Mouse (Mus musculus) kidney, postnatal 0 days (tissue): ENCODE data around the gene Traip. TPM values are rescaled to one million over a fixed set of nuclear protein-coding genes. Genes with fewer than 3 reads are reported as not detected.

Source experiments
- ATAC-seq: fragments of 200-750 bp; cut with Nextera tagmentation; replicated peaks from 2 replicates; pipeline ENCODE4 v1.8.0; 2017; ENCODE audit warnings: low read depth, moderate number of reproducible peaks, moderate TSS enrichment, moderate library complexity; ENCODE audit not compliant: low FRiP score
- DNase-seq: peaks from one replicate; pipeline ENCODE4 v3.0.0-alpha.2; 2016; ENCODE audit warnings: low spot score
- H3K27ac ChIP-seq: fragments of 300-500 bp; sonication (generic); 2 replicates; pipeline ENCODE4 v1.5.1; 2014; ENCODE audit warnings: mild to moderate bottlenecking
- H3K27me3 ChIP-seq: fragments of 300-500 bp; sonication (generic); 2 replicates; pipeline ENCODE4 v1.6.1; 2014; ENCODE audit warnings: low read length, mixed read lengths; ENCODE audit not compliant: insufficient read depth
- H3K36me3 ChIP-seq: fragments of 300-500 bp; sonication (generic); 2 replicates; pipeline ENCODE4 v1.6.1; 2014; ENCODE audit warnings: low read length, mixed read lengths; ENCODE audit not compliant: insufficient read depth
- H3K4me1 ChIP-seq: fragments of 300-500 bp; sonication (generic); replicated peaks from 2 replicates; pipeline ENCODE4 v1.6.1; 2014; ENCODE audit warnings: antibody characterized with exemption, low read length, mixed read lengths; ENCODE audit not compliant: insufficient read depth
- H3K4me2 ChIP-seq: fragments of 300-500 bp; sonication (generic); 2 replicates; pipeline ENCODE4 v1.6.1; 2014; ENCODE audit warnings: mild to moderate bottlenecking, low read length, moderate library complexity, mixed read lengths
- H3K4me3 ChIP-seq: fragments of 300-500 bp; sonication (generic); replicated peaks from 2 replicates; pipeline ENCODE4 v1.5.1; 2014; ENCODE audit warnings: low read depth, low read length
- H3K9ac ChIP-seq: fragments of 300-500 bp; sonication (generic); 2 replicates; pipeline ENCODE4 v1.6.1; 2014; ENCODE audit warnings: low read depth, low read length
- H3K9me3 ChIP-seq: fragments of 300-500 bp; sonication (generic); replicated peaks from 2 replicates; pipeline ENCODE4 v1.6.1; 2016; ENCODE audit warnings: low read length, inconsistent platforms, mixed read lengths
- CTCF ChIP-seq: IDR thresholded peaks from 2 replicates; pipeline ENCODE4 v1.5.1; 2016; ENCODE audit warnings: antibody characterized with exemption, low read depth, mild to moderate bottlenecking, moderate library complexity
- WGBS: fragments of 180-500 bp; shearing (Covaris S2); extraction: QIAGEN DNeasy Blood & Tissue Kit; methylation state at CpG from one replicate; pipeline ENCODE4 v1.1.7; 2014; 5-methylcytosine and 5-hydroxymethylcytosine counted together
- polyA plus RNA-seq: library from polyadenylated mRNA; unstranded; fragments of >200 nt; fragmentation: Nextera tagmentation; extraction: Ambion mirVana; gene quantifications from 2 replicates; pipeline ENCODE4 v1.2.1, GENCODE M21; 2015

The Traip gene
- polyA plus RNA-seq, 1 experiment from 2014 or later: 10.2 TPM

- Histone ChIP-seq H3K4me1 (no peaks in the 10 kb centered on the region), H3K9me3 (no peaks in the 10 kb centered on the region), H3K4me2 (no peak overlapping the region), H3K9ac (no peak overlapping the region), H3K27ac (no peak overlapping the region), H3K27me3 (no peaks in the 10 kb centered on the region), H3K36me3 (peaks cover 4% of the 10 kb centered on the region), H3K4me3 (no peak overlapping the region)
- TF ChIP-seq CTCF: peak; percentile 98
- peak; percentile 55 for ATAC-seq
- 15% methylated on average over 5 of the region's 5 CpGs for WGBS
- peak; percentile 95 for DNase-seq
These were observed 13.8 kb downstream of the Traip start for GRCm38 (mm10) chr9:107963700-107964099.

DNA sequence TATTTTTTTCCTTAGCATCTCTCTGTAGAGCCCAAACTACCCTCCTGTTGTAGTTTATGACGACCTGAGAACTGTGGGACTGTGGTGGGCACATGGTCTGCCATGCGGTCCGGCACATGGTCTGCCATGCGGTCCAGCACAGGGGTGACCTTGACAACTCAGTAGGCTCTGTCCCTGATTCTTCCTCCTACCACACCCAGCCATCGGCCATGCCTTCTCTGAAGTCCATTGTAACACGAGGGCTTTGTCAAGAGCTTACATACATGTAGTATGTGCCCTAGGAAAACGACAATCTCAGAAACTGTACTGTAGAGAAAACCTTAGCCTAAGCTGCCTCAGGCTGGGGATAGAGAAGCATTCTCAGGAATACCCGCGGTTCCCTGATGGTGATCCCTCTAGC is 14.7 kb downstream of the Traip start:
- WGBS: 90% methylated on average over 9 of the region's 9 CpGs
- no peak for ATAC-seq

GRCm38 (mm10) chr9:107966676-107967075 is 16.7 kb downstream of the Traip start:
- Histone ChIP-seq H3K36me3 (no peaks in the 10 kb centered on the region), H3K9ac (no peak overlapping the region)
- 77% methylated on average over 10 of the region's 10 CpGs for WGBS

More for the DNA sequence above, 14.7 kb downstream of the Traip start:
- Histone ChIP-seq H3K4me1 (no peaks in the 10 kb centered on the region), H3K27ac (no peak overlapping the region), H3K4me2 (no peak overlapping the region), H3K4me3 (no peak overlapping the region), H3K27me3 (no peaks in the 10 kb centered on the region), H3K9me3 (no peaks in the 10 kb centered on the region), H3K36me3 (no peaks in the 10 kb centered on the region; the same call in 1 of the 2 replicates), H3K9ac (no peak overlapping the region)
- DNase-seq: no peak
- no peak for TF ChIP-seq CTCF

DNA sequence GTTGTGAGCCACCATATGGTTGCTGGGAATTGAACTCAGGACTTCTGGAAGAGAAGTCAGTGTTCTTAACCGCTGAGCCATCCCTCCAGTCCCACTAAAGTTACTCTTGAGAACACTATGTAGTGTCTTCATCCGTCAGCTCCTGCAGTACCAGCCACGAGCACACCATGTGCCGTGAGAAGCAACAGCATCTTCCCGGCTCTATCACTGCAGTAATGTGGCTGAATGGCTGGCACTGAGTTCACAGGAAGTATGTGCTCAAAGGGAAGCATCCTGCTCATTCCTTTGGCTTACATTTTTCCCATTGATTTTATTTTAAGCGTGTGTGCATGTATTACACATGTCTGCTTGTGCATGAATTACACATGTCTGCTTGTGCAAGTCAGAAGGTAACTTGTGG is 17.5 kb downstream of the Traip start:
- TF ChIP-seq CTCF: no peak
- no peak for DNase-seq

More at GRCm38 (mm10) chr9:107966676-107967075, 16.7 kb downstream of the Traip start:
- Histone ChIP-seq H3K9me3 (no peaks in the 10 kb centered on the region), H3K4me1 (no peaks in the 10 kb centered on the region), H3K4me3 (no peak overlapping the region), H3K27me3 (no peaks in the 10 kb centered on the region), H3K4me2 (no peak overlapping the region), H3K27ac (no peak overlapping the region)
- no peak for ATAC-seq
- DNase-seq: no peak
- no peak for TF ChIP-seq CTCF

GRCm38 (mm10) chr9:107968531-107968930 is 18.6 kb downstream of the Traip start:
- DNase-seq (no peak), ATAC-seq (no peak)
- H3K36me3 ChIP-seq: no peaks in the 10 kb centered on the region
- H3K27ac ChIP-seq: no peak overlapping the region
- no peak overlapping the region for H3K4me3 ChIP-seq
- no peaks in the 10 kb centered on the region for H3K4me1 ChIP-seq
- H3K4me2 ChIP-seq: no peak overlapping the region
- no peaks in the 10 kb centered on the region for H3K9me3 ChIP-seq
- no peaks in the 10 kb centered on the region for H3K27me3 ChIP-seq
- 87% methylated on average over 7 of the region's 7 CpGs for WGBS
- no peak overlapping the region for H3K9ac ChIP-seq
- TF ChIP-seq CTCF: no peak

More for the DNA sequence above, 17.5 kb downstream of the Traip start:
- no peak overlapping the region for H3K4me3 ChIP-seq
- 78% methylated on average over 6 of the region's 6 CpGs for WGBS
- H3K27me3 ChIP-seq: no peaks in the 10 kb centered on the region
- no peaks in the 10 kb centered on the region for H3K36me3 ChIP-seq
- no peaks in the 10 kb centered on the region for H3K9me3 ChIP-seq
- no peak overlapping the region for H3K27ac ChIP-seq
- ATAC-seq: no peak
- no peak overlapping the region for H3K4me2 ChIP-seq
- H3K9ac ChIP-seq: no peak overlapping the region
- no peaks in the 10 kb centered on the region for H3K4me1 ChIP-seq

DNA sequence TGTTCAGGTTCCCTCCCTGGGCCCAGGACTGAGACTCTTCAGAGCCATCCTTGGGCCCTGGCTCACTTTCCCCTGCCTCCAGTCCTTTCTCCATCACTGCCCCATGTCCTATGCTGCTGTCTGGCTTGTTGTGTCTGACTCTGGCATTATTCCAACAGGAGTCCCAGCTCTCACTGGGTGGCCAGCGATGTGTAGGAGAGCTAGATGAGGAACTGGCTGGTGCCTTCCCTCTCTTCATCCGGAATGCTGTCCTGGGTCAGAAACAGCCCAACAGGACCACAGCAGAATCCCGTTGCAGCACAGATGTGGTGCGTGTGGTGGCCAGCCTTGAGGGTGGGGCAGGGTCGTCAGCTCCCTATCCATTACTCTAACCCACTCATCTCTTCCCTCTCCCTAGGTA is 20.4 kb downstream of the Traip start:
- no peak for DNase-seq
- no peak for TF ChIP-seq CTCF

More for the DNA sequence above, 20.4 kb downstream of the Traip start:
- no peaks in the 10 kb centered on the region for H3K36me3 ChIP-seq
- H3K27ac ChIP-seq: no peak overlapping the region
- H3K27me3 ChIP-seq: no peaks in the 10 kb centered on the region
- H3K9ac ChIP-seq: no peak overlapping the region
- WGBS: 81% methylated on average over 5 of the region's 5 CpGs
- H3K4me1 ChIP-seq: no peaks in the 10 kb centered on the region
- H3K4me3 ChIP-seq: no peak overlapping the region
- no peak for ATAC-seq
- no peak overlapping the region for H3K4me2 ChIP-seq
- H3K9me3 ChIP-seq: no peaks in the 10 kb centered on the region
